ENCODE assay signal across 15 mouse cellular contexts in genomic region chr7:138843421-138843820, GRCm38 (mm10). TPM values are rescaled to one million over a fixed set of nuclear protein-coding genes. Genes with fewer than 3 reads are reported as not detected.
DNase-seq lines count a peak whose midpoint lies in the region; ATAC-seq and TF ChIP-seq lines count a peak whose summit lies in the region.
"Had no signal": no experiment of that assay in that cellular context is flagged by ENCODE, and none has a peak within 500 bp of the region (broad histone marks: within the 10 kb centered on the region; RNA-seq: fewer than 3 reads in every experiment).

No protein-coding gene starts in this region.

- no peak overlapping the region for H3K4me2 ChIP-seq in forebrain, embryonic 11.5 days (ENCODE audit: low read depth, low read length, severe bottlenecking)
- H3K4me2 ChIP-seq in forebrain, embryonic 12.5 days: no peak overlapping the region
- H3K4me2 ChIP-seq in forebrain, postnatal 0 days (ENCODE audit: low read depth): peak overlapping the region; percentile 88
- peak overlapping the region; percentile 17 for H3K4me2 ChIP-seq in neural tube, embryonic 14.5 days (ENCODE audit: low read depth, low read length)
- H3K4me2 ChIP-seq: embryonic facial prominence, embryonic 13.5 days; limb, embryonic 12.5 days had no signal

- no peak overlapping the region for H3K4me3 ChIP-seq in forebrain, embryonic 11.5 days (ENCODE audit: low read depth, low read length)
- H3K4me3 ChIP-seq in forebrain, embryonic 12.5 days (replicated peaks): no peak overlapping the region
- H3K4me3 ChIP-seq in left cerebral cortex, adult 2 months: peak overlapping the region; percentile 20; the same call in 1 of the 2 replicates
- no peak overlapping the region for H3K4me3 ChIP-seq in forebrain, postnatal 0 days (ENCODE audit: low read depth, low read length)
- no peak overlapping the region for H3K4me3 ChIP-seq in neural tube, embryonic 14.5 days (ENCODE audit: low read depth, low read length)
- H3K4me3 ChIP-seq: embryonic facial prominence, embryonic 13.5 days; limb, embryonic 12.5 days had no signal

- H3K27ac ChIP-seq in forebrain, embryonic 11.5 days (ENCODE audit: low read depth, low read length): no peak overlapping the region
- H3K27ac ChIP-seq in forebrain, embryonic 12.5 days: no peak overlapping the region
- no peak overlapping the region for H3K27ac ChIP-seq in left cerebral cortex, adult 2 months
- H3K27ac ChIP-seq in forebrain, postnatal 0 days (ENCODE audit: low read depth, low read length): no peak overlapping the region
- H3K27ac ChIP-seq in neural tube, embryonic 14.5 days (ENCODE audit: low read depth, low read length): no peak overlapping the region
- H3K27ac ChIP-seq: embryonic facial prominence, embryonic 13.5 days; limb, embryonic 12.5 days had no signal

- intact Hi-C loops in left cerebral cortex, adult 2 months (cut with DNase I): loop anchor here (10.0 kb wide), 1 partner anchor 541 kb away; the partner anchor contains the start of gene Inpp5a

- WGBS in forebrain, embryonic 11.5 days: 94% methylated on average over 4 of the region's 4 CpGs
- 92% methylated on average over 4 of the region's 4 CpGs for WGBS in forebrain, embryonic 12.5 days
- 88% methylated on average over 4 of the region's 4 CpGs for WGBS in forebrain, postnatal 0 days
- WGBS in neural tube, embryonic 14.5 days: 88% methylated on average over 4 of the region's 4 CpGs

- no peak for ATAC-seq in forebrain, embryonic 11.5 days (replicated peaks; ENCODE audit: low FRiP score)
- no peak for ATAC-seq in forebrain, embryonic 12.5 days (ENCODE audit: low FRiP score)
- ATAC-seq in forebrain, postnatal 0 days: no peak
- ATAC-seq in neural tube, embryonic 14.5 days (ENCODE audit: low read depth): no peak
- ATAC-seq: liver, postnatal 0 days; Patski had no signal

- TF ChIP-seq CTCF in left cerebral cortex, adult 2 months (IDR thresholded peaks at IDR 0.05): no peak
- TF ChIP-seq CTCF in forebrain, postnatal 0 days (IDR thresholded peaks at IDR 0.05; ENCODE audit: low read depth): no peak

- no peaks in the 10 kb centered on the region for H3K9me3 ChIP-seq in forebrain, embryonic 11.5 days (ENCODE audit: control insufficient read depth, low read length)
- no peaks in the 10 kb centered on the region for H3K9me3 ChIP-seq in forebrain, embryonic 12.5 days
- H3K9me3 ChIP-seq in forebrain, postnatal 0 days (ENCODE audit: low read length): no peaks in the 10 kb centered on the region
- no peaks in the 10 kb centered on the region for H3K9me3 ChIP-seq in neural tube, embryonic 14.5 days (ENCODE audit: control insufficient read depth, low read length)
- H3K9me3 ChIP-seq: embryonic facial prominence, embryonic 13.5 days; limb, embryonic 12.5 days had no signal

- H3K9ac ChIP-seq in forebrain, embryonic 11.5 days (ENCODE audit: low read length): no peak overlapping the region
- H3K9ac ChIP-seq in forebrain, embryonic 12.5 days: no peak overlapping the region
- H3K9ac ChIP-seq in forebrain, postnatal 0 days: 0 out of 2 replicates have a peak overlapping the region, but pooled peaks have one; percentile 10
- no peak overlapping the region for H3K9ac ChIP-seq in neural tube, embryonic 14.5 days (replicated peaks; ENCODE audit: low read depth, low read length)
- H3K9ac ChIP-seq: embryonic facial prominence, embryonic 13.5 days; limb, embryonic 12.5 days; liver, postnatal 0 days had no signal

- no peaks in the 10 kb centered on the region for H3K27me3 ChIP-seq in forebrain, embryonic 11.5 days (ENCODE audit: control insufficient read depth, insufficient read depth, low read length)
- no peaks in the 10 kb centered on the region for H3K27me3 ChIP-seq in forebrain, embryonic 12.5 days
- no peaks in the 10 kb centered on the region for H3K27me3 ChIP-seq in forebrain, postnatal 0 days (ENCODE audit: insufficient read depth, low read length)
- H3K27me3 ChIP-seq in neural tube, embryonic 14.5 days (ENCODE audit: control insufficient read depth, insufficient read depth, low read length): no peaks in the 10 kb centered on the region
- H3K27me3 ChIP-seq: embryonic facial prominence, embryonic 13.5 days; limb, embryonic 12.5 days; Patski had no signal

- H3K4me1 ChIP-seq in forebrain, embryonic 11.5 days (replicated peaks; ENCODE audit: control insufficient read depth, insufficient read depth, low read length): peaks cover 14% of the 10 kb centered on the region
- peaks cover 36% of the 10 kb centered on the region for H3K4me1 ChIP-seq in forebrain, embryonic 12.5 days
- peaks cover 37% of the 10 kb centered on the region for H3K4me1 ChIP-seq in forebrain, postnatal 0 days (ENCODE audit: insufficient read depth)
- peaks cover 38% of the 10 kb centered on the region for H3K4me1 ChIP-seq in neural tube, embryonic 14.5 days (ENCODE audit: control insufficient read depth, insufficient read depth, low read length)

- no peaks in the 10 kb centered on the region for H3K36me3 ChIP-seq in forebrain, embryonic 11.5 days (ENCODE audit: control insufficient read depth, insufficient read depth, low read length)
- H3K36me3 ChIP-seq in forebrain, embryonic 12.5 days (replicated peaks): 0 out of 2 replicates have a peak, but pooled peaks cover under 1% of the 10 kb centered on the region
- H3K36me3 ChIP-seq in forebrain, postnatal 0 days (ENCODE audit: insufficient read depth): 0 out of 2 replicates have a peak, but pooled peaks cover 2% of the 10 kb centered on the region
- H3K36me3 ChIP-seq in neural tube, embryonic 14.5 days (ENCODE audit: control insufficient read depth, insufficient read depth, low read length): no peaks in the 10 kb centered on the region
- H3K36me3 ChIP-seq: embryonic facial prominence, embryonic 13.5 days had no signal

- DNase-seq in forebrain, embryonic 11.5 days (ENCODE audit: low spot score): peak; percentile 4
- DNase-seq in left cerebral cortex, adult 2 months (ENCODE audit: extremely low spot score in 1 of 2, low spot score in 2 of 2): no peak
- DNase-seq in left cerebral cortex, adult 8-10 months (ENCODE audit: low spot score in 2 of 2): no peak
- DNase-seq in forebrain, postnatal 0 days: no peak
- no peak for DNase-seq in gastrocnemius, adult 18-20 months (ENCODE audit: low spot score)
- DNase-seq: kidney, adult 8-10 months; kidney, postnatal 4 days; layer of hippocampus, postnatal 36 days; liver, postnatal 0 days; thymus, adult 2 months had no signal

RNA-seq across cellular contexts. Expression of gene Ppp2r2d, which starts 2.5 kb away (rescaled TPM):
- 72.9 and 73.9 TPM in 2 replicates for polyA plus RNA-seq in forebrain, embryonic 11.5 days (2014; fragmentation: Nextera tagmentation; extraction: Ambion mirVana)
- 63.6 and 68.4 TPM in 2 replicates for polyA plus RNA-seq in forebrain, embryonic 12.5 days (2016; fragmentation: Nextera tagmentation; extraction: Ambion mirVana)
- 10 to 100 TPM; 63.3 to 69.5 TPM for total RNA-seq in left cerebral cortex, adult 2 months (2021)
- 10 to 100 TPM; 72.2 to 79.4 (median 77.6) TPM for total RNA-seq in left cerebral cortex, adult 8-10 months (2022)
- total RNA-seq in forebrain, postnatal 0 days (2014; rRNA removed): 115 TPM in 2 replicates
- polyA plus RNA-seq in forebrain, postnatal 0 days (2015; fragmentation: Nextera tagmentation; extraction: Ambion mirVana): 90.3 and 99.4 TPM in 2 replicates
- polyA plus RNA-seq in neural tube, embryonic 14.5 days (2014; fragmentation: Nextera tagmentation; extraction: Ambion mirVana): 108 and 115 TPM in 2 replicates
- 10 to 100 TPM; 39.7 to 41.5 TPM for total RNA-seq in gastrocnemius, adult 18-20 months (2021)

RNA-seq across cellular contexts. Expression of gene Mapk1ip1, which starts 2.7 kb away (rescaled TPM):
- 13.0 and 14.7 TPM in 2 replicates for polyA plus RNA-seq in forebrain, embryonic 11.5 days (2014; fragmentation: Nextera tagmentation; extraction: Ambion mirVana)
- polyA plus RNA-seq in forebrain, embryonic 12.5 days (2016; fragmentation: Nextera tagmentation; extraction: Ambion mirVana): 12.3 and 16.2 TPM in 2 replicates
- 10 to 100 TPM; 39.6 to 44.7 TPM for total RNA-seq in left cerebral cortex, adult 2 months (2021)
- total RNA-seq in left cerebral cortex, adult 8-10 months (2022): 10 to 100 TPM; 42.0 to 47.8 (median 44.3) TPM
- 34.8 and 35.1 TPM in 2 replicates for total RNA-seq in forebrain, postnatal 0 days (2014; rRNA removed)
- 31.9 and 34.1 TPM in 2 replicates for polyA plus RNA-seq in forebrain, postnatal 0 days (2015; fragmentation: Nextera tagmentation; extraction: Ambion mirVana)
- polyA plus RNA-seq in neural tube, embryonic 14.5 days (2014; fragmentation: Nextera tagmentation; extraction: Ambion mirVana): 39.2 and 47.8 TPM in 2 replicates
- total RNA-seq in gastrocnemius, adult 18-20 months (2021): 10 to 100 TPM; 26.6 to 27.0 TPM

Comparison
In these comparisons a context has a peak if more than half of its experiments do, and no peak if none do; other contexts are left out.
1. H3K4me2 ChIP-seq: peak in forebrain, postnatal 0 days (single experiment) and neural tube, embryonic 14.5 days (single experiment); none in forebrain, embryonic 11.5 days (single experiment) and forebrain, embryonic 12.5 days (single experiment).